Mouse (Mus musculus): ENCODE data around the gene Fam178b.

DNA sequence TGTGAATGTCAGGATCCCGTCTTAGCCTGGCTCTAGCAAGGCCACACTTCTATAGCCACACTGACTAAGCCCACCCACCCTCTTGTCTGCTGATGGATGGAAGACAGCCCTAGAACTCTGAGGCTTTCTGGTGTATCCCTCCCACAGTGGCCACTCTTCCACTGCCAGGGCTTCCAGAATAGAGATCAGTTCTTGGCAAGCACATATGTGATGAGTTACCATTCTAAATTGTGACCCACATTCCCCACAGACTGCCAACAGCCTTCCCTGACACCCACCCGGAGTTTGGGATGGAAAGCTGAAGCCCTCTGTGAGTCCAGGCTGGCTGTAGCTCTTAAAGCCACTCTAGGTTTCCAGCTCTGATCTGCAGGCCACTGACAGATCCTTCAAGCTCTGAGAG, 24.2 kb upstream of the Fam178b start:
- TF ChIP-seq CTCF (IDR thresholded peaks at IDR 0.05; ENCODE audit: low read depth, low read length) = no peak
- no peak for TF ChIP-seq POLR2A (IDR thresholded peaks at IDR 0.05; ENCODE audit: insufficient read depth, low read length)
- no peak for TF ChIP-seq EP300 (IDR thresholded peaks at IDR 0.05; ENCODE audit: insufficient read depth, low read depth, low read length)
